Mouse (Mus musculus): Measurements from ENCODE around the gene Rftn1.
A peak's percentile ranks its signal among the peaks of the same experiment; 100 is the strongest.
"Not testable (repeated sequence)": the region's sequence is repeated elsewhere in the genome, so short reads cannot be mapped to it uniquely, and the experiment has no call there.

The Rftn1 gene

DNA sequence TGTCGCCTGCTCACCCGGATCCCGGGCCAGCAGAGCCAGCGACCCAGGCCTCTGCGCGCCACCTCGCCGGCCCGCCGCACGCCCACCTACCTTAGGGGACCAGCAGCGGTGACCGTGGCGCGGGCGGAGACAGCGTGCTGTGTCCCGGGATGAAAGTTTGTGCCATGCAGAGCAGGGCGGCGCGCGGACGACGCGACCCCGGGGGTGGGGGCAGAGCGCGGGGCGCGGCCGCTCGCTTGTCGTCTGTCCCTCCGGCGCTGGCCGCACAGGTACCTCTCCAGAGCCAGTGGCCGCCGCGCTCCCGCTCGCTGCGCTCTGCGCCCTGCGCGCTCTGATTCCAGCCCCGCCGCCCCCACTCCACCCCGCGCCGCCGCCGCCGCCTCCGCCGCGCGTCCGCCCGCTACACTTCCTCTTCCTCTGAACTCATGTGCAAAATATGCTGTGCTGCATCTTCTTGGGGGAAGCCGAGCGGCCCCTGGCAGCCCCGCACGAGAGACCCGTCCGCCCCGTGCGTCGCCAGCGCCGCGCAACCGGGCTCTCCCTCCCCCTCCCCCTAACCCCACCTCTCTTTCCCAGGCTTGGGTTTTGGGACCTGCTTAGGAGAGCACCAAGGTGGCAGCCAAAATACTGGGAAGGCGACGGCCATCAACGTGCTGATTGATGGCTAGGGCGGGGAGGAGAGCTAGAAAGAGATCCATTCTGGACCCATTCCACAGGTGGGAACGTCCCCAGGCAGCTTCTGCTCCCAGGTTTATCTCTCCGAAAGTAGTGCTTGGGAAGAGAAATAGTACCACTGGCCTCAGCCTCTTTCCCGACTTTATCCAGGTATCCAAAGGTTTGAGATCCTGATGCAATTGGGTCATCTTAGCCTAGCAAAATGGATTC is at the start of gene Rftn1:
Rftn1 (minus strand) TSS at position 544 of the 885 bp plus-strand sequence.
- no peak for DNase-seq (ENCODE audit: low read depth, low spot score)

DNA sequence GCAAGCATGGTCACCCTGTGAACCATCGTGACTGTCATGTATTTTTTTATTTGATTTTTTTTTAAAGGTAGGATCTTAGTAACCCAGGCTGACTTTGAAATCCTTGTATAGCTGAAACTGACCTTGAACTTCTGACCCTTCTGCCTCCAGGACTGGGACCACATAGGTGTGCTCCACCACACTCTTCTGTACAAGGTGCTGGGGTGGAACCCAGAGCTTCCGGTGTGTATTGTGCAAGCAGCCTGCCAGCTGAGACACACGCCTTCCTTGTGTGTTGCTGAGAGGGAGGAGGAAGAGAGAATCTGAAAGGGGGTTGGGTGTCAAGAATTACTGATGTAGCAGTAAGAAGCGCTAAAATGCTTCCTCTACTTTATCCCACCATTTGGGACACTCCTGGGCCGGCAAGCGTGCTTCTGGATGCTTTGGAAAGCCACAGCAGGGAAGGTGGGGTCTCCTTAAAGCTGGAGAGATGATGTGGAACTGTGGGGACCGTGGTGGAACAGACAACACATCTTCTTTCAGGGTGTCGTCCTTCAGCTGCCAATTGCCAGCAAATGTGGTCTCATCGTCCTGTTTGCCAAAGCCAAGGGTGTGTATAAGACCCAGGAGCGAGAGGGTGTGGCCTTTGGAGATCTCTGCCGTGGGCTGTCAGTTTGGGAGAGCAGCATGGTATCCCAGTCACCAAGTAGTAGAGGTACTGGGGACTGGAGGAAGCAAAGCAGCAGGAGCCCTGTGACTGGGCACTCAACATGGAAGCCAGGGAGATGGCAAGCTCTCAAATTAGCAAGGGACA is 47.5 kb upstream of the Rftn1 start:
- no peak for DNase-seq (ENCODE audit: low read depth, low spot score)

DNA sequence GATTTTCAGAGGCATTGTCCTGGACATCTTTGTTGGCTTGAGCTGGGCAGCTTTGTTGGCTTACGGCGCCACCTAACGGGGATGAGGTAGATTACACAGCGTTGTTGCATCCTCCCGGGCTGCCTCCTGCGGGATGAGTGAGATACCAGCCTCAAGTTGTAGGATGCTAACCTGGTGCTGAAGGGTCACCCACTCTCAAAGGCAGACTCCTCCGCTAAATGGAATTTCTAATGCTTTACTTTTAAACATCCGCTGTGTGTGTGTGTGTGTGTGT is 46.9 kb upstream of the Rftn1 start:
- DNase-seq (ENCODE audit: low read depth, low spot score) = peak; percentile 74

DNA sequence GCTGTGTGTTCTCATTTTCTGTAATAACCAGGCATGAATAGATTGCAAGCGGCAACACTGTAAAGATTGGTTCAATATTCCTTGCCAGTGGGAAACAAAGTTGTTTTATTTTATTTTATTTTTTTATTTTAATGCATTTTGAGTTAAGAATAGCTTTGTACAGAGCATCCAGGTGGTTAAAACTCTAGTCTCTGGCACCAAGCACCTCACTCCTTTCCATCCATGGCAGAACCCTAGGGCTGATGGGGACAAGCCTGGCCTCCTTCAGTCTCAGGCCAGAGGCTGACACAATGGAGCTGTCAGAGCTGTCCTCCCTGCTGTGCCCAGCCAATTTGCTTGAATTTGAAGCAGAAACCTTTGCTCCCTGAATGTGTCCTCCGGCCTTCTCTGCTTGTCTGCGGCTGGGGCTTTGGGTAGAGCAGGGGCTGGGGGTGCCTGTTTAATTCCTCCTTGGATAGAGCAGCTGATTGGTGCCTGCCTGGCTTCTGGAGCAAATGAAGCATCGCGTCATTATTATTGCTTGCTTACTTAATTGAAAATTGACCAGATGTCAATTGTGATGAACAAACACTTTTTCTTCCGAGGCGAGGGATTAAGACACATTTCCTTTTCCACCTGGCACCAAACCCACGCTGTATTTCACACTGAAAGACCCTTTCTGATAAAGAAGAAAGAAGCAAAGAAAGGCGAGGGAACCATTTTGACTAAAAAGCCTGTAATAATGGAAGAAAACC is 46.4 kb upstream of the Rftn1 start:
- DNase-seq (ENCODE audit: low read depth, low spot score) = no peak

DNA sequence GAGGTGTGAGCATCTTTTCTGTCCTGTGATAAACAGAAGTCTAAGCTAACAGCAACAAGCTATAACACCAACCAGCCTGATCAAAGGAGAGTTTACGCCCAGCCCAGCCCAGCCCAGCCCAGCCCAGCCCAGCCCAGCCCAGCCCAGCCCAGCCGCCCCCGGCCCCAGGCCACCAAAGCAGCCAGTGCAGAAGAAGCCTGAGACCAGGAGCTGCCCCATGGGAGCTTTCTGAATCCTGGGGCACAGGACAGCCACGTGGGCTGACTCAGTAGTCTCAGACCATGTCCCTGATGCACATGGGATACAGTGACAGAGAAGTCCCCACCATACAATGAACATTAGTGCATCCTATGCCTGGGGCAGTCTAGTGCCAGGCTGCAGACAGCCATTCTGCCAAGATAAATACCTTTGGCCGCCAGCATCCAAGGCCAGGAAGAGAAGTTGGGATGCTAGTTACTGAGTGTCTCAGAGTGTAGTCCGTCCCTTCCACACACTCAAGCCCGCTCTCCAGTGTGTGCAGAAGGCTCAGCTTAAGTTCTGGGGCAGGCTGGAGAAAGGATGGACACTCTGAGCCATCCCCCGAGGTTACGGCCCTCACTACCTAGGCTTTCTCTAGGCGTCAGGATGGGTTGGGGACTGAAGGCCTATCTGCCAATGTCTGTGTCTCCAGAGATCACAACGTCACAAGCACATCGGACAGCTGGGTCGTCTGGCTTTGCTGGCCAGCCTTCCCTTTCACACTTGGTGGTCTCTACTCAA is 45.6 kb upstream of the Rftn1 start:
- DNase-seq (ENCODE audit: low read depth, low spot score) = no peak

DNA sequence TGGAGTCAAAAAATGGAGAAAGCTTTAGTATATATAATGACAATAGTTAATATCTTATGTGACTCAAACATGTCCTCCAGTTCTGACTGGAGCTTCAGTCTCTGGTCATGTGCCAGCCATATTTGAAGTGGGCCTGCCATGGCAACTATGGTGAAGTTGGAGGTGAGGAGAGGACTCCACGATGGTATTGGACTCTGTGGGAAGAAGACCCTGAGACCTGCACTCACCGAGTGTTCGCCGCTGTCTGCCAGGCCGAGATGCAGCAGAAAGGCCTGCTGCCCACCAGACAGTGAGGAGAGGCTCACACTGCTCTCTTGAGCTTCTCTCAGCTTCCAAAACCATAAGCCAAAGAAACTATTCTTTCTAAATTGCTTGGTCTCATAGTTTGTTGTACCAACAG is 43.5 kb upstream of the Rftn1 start:
- no peak for DNase-seq (ENCODE audit: low read depth, low spot score)

DNA sequence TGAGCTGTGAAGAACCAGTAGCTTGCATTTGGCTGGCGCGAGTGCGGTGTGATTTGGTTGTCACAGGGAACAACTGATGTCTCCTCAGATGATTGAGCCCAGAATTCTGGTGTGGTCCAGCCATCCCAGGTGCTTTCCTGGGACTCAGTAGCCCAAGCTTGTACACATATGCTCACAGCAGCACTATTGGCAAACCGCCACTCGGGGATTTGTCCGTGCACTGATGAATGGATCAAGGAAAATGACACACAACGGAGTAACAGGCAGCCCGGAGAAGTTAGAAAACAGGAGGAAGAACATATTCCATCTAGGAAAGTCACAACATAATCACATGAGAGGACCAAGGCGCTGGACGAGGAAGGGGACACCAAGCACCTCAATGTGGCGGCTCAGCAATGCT is 42.3 kb upstream of the Rftn1 start:
- DNase-seq (ENCODE audit: low read depth, low spot score) = no peak

DNA sequence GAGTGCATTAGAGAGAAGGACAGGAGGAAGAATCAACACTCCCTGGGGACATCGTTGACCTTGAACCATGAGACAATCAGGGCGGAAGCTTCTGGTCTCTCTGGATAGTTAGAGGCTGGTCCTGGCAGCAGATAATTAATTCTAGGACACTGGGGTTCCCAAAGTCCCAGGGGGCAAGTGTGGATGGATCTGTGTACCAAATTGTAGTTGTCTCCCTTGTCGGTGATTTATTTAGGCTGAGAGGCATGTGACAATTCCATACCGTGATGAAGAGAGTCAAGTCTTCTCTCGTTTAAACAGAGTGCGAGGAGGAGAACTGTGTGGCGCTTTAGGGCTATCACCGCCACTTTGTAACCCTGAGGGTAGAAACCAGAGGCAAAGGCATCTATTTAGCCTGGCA is 40.7 kb upstream of the Rftn1 start:
- no peak for DNase-seq (ENCODE audit: low read depth, low spot score)

DNA sequence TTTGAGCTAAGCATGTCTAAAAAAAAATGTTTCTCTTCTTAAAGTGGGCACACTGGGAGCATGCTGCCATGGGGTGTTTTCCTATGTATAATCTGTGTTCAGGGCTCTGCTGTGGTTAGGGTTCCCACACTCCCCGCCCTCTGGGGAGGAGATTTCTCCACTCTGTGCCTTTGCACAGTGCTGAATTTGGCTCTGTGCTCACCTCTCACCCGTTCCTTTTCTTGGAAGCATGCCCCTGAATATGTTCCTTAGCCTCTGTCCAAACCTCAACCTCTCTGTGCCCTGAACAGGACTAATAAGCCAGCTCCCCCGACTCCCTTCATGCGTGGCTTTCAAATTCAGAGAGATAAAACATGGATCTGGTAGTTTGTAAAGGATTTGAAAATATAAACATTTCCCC is 39.1 kb upstream of the Rftn1 start:
- DNase-seq (ENCODE audit: low read depth, low spot score) = no peak

DNA sequence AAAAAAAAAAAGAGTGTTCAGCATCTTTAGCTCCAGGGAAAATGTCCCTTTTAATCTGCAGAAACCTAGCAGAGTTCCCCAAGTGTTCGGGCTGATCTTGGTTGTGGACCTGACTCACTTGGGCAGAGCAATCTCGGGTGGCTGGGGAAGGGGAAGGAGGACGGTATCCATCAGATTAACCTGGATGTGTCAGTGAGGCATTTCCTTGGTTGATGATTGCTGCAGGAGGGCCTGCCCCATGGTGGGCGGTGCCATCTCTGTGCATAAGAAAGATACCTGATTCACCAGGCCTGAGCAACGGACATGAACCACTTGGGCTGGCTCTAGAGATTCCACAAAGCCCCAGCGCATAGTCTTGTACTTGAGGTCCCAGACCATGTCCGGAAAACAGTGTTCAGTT is 36.9 kb upstream of the Rftn1 start:
- DNase-seq (ENCODE audit: low read depth, low spot score) = no peak

DNA sequence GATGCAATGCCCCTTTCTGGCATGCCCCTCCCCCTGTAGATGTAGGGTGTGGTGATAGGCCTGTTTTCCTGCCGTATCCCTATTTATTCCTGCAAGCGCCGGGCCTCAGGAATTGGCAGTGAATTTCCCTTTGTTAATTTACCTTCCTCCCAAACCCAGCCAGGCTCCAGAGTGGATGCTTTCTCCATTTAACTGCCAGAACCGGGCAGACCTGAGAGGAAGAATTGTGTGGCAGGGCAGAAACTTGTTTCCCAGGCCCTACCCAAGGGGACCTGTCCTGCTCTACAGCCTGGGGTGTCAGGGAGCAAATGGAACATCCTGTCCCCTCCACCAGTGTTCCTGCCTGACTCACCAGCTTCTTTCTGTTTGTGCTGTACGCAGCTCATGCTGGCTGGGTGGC is 34.2 kb upstream of the Rftn1 start:
- DNase-seq (ENCODE audit: low read depth, low spot score) = no peak

DNA sequence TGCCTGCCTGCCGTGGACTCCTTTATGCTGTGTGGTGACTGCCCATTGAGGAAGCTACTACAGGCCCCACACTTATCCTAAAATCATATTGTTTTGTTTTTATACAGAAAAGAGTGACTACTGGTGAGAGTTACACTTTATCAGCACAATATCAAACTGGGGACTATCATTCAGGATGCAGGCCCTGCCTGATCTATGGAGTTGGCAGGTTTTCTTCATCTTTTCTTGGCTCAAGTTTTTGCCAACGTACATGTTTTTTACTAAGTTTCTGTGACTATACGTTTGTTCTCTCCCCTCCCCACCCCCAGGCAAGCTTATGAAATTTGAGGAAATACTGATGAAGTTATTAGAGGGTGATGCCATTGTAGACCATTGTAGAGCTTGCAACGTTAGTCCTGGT is 27.5 kb upstream of the Rftn1 start:
- no peak for DNase-seq (ENCODE audit: low read depth, low spot score)

DNA sequence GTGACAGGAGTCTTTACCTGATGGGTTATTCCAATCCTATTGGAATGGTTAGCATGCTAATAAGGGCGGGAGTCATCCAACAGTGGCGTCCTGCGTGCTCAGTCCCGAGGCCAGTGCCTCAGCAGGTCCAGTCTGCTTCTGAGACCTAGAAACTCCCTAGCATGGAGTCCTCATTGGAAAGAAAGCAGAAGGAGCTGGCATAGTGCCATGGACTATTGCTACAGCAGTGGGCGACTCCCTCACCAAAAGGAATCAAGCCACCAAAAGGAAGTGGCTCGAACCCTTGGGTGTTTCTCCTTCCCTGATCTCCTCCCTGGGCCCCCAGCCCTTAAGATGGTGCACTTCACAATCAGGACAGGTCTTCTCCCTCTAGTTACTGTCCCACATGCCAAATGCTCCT is 24.6 kb upstream of the Rftn1 start:
- DNase-seq (ENCODE audit: low read depth, low spot score) = no peak

DNA sequence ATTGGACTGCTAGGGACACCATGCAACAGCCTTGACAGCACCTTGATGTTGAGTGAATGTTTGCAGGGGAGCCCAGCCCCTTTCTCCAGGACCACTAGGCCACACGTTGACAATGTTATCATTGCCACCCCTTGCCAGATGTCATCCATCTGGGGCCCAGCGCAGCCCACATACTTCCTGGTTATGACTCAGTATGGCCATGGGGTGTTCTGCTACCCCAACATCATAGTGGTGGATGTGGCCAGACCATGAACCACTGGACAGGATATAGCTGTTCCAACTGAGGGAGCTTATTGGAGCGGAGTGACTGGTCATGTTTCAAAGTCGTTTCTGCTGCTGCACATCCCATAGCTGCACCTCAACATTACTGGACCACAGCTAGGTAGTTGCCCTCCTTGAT is 22.6 kb upstream of the Rftn1 start:
- DNase-seq (ENCODE audit: low read depth, low spot score) = no peak

DNA sequence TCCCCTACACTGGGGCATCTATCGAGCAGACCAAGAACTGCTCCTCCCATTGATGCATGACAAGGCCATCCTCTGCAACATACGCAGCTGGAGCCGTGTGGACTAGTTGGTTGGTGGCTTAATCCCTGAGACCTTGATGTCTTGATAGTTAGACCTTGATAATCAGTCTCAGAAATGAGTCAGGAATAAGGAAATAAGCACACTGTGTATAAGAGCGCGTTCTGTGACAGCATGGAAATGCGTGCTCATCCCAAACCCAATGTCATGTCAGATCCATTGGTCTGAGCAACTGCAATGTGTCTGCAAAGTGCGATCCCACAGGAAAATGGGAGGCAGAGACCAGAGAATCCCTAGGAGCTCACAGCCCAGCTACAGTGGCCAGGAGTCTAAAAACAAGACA is 21.3 kb upstream of the Rftn1 start:
- no peak for DNase-seq (ENCODE audit: low read depth, low spot score)

DNA sequence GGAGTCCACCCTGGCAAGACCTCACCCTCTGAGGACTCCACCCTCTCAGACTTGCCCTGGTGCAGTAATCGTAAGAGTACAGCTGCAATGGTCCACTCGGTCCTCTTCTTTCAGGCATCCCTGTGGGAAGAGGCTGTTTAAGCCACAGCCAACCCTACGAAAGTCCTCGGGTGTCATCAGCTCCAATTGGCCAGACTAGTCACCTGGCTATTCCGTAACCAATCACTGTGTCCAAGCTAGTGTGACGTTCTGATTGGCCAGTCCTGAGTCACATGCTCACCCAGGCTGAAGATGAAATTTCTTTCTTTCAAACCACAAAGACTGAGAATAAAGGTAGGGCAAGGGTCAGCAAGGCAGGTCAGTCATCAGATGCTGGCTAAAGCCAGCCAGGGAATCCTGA is 19.4 kb upstream of the Rftn1 start:
- peak; percentile 60 for DNase-seq (ENCODE audit: low read depth, low spot score)

DNA sequence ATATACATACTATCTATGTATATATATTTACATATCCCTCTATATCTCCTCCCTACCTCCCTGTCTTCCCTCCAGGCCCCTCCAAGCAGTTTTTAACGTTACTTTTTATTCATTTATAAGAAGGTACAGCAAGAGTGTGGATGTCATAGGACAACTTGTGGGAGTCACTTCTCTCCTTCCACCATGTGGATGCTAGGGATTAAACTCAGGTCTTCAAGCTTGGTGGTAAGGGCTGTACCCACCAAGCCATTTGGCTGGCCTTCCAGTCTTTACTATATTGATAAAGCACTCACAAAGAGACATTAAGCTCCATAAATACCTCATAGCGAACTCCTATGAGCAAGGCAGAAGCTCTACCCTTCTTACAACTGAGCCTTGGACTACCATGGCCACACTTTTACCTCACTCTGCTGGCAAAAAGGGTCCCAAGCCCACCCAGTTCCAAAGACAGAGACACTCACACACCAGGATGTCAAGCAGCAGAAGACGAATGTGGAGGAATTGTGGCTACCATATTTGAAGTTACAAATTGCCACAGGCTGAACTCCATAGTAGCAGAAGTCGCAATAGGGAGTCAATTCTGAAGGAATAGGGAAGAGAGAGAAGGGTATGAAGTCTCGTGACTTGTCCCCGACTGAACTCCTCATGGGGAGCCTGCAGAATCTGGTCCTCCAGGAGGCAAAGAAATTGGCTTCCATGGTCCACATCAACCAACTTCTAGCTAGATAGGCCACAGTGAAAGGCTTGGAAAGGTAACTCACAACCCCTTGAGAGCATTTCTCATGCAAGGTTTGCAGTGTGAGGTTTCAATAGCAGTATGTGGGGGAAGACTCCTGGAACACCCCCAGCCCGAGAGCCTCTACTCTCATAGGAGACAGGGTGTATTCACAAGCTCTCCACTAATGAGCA is 17.9 kb upstream of the Rftn1 start:
- DNase-seq (ENCODE audit: low read depth, low spot score) = no peak

DNA sequence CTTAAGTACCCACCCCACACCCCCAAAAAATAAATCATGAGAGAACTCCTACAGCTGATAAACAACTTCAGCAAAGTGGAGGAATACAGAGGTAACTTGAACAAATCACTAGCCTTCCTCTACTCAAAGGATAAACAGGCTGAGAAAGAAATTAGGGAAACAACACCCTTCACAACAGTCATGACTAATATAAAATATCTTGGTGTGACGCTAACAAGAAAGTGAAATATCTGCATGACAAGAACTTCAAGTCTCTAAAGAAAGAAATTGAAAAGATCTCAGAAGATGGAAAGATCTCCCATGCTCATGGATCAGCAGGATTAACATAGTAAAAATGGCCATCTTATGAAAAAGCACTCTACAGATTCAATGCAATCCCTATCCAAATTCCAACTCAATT is 15.8 kb upstream of the Rftn1 start:
- DNase-seq (ENCODE audit: low read depth, low spot score) = not testable (repeated sequence)

DNA sequence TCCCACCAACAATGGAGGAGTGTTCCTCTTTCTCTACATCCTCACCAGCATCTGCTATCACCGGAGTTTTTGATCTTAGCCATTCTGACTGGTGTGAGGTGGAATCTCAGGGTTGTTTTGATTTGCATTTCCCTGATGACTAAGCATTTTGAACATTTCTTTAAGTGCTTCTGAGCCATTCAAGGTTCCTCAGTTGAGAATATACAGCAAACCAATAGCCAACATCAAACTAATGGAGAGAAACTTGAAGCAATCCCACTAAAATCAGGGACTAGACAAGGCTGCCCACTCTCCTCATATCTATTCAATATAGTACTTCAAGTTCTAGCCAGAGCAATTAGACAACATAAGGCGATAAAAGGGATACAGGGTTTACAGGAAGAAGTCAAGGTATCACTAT is 15.4 kb upstream of the Rftn1 start:
- DNase-seq (ENCODE audit: low read depth, low spot score) = not testable (repeated sequence)

DNA sequence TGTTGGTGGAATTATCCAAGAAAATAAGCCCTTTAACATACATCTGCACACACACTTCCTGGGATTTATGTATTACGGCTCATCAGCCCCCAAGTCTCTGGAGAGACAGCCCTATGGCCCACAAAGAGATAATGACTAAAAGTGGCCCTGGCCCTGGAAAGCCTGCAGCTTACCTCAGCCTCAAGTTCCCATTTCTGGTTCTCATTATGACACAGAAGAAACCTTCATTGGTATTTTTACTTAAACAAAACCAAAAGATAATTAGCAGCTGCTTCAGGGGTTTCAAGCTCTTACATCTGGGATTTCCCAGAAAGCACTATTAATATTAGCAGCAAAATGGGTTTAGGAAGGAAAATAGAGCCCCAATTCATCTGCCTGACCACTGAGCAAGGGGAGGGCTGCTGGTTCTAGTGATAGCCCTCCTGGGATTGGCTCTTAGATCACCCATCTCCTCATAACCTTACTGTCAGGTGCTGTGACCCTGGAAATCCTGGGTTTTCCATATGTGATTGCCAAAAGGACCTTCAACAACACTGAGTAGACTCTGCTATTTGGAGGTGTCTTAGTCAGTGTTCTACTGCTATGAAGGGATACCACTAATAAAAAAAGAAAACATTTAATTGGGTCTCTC is 14.8 kb upstream of the Rftn1 start:
- no peak for DNase-seq (ENCODE audit: low read depth, low spot score)

Data from 3T3-L1 (cell line).